Mouse (Mus musculus): ENCODE data around the gene Hpf1. TPM values are rescaled to one million over a fixed set of nuclear protein-coding genes. Genes with fewer than 3 reads are reported as not detected.

Gene Hpf1
- polyA plus RNA-seq, 1 experiment: 214 TPM

GRCm38 (mm10) chr8:60912554-60912953, 22.3 kb downstream of the Hpf1 start:
- TF ChIP-seq POLR2A (IDR thresholded peaks at IDR 0.05; ENCODE audit: borderline replicate concordance, control insufficient read depth, low read depth, low read length) (no peak), CTCF (IDR thresholded peaks at IDR 0.05; ENCODE audit: control insufficient read depth, insufficient read depth, low read length) (no peak)
- Histone ChIP-seq H3K4me3 (replicated peaks; ENCODE audit: control insufficient read depth, low read depth, low read length) (no peak overlapping the region), H3K27ac (ENCODE audit: control insufficient read depth, insufficient read depth, low read depth, low read length, poor library complexity) (no peak overlapping the region), H3K4me1 (ENCODE audit: control insufficient read depth, insufficient read depth, low read length) (no peaks in the 10 kb centered on the region)
- 92% methylated on average over 10 of the region's 10 CpGs for WGBS

- no peak overlapping the region for H3K4me3 ChIP-seq (replicated peaks; ENCODE audit: control insufficient read depth, low read depth, low read length)
- 81% methylated on average over 3 of the region's 3 CpGs for whole genome bisulfite sequencing
- H3K4me1 ChIP-seq (ENCODE audit: control insufficient read depth, insufficient read depth, low read length): no peaks in the 10 kb centered on the region
- H3K27ac ChIP-seq (ENCODE audit: control insufficient read depth, insufficient read depth, low read depth, low read length, poor library complexity): no peak overlapping the region
- TF ChIP-seq POLR2A (IDR thresholded peaks at IDR 0.05; ENCODE audit: borderline replicate concordance, control insufficient read depth, low read depth, low read length): no peak
- TF ChIP-seq CTCF (IDR thresholded peaks at IDR 0.05; ENCODE audit: control insufficient read depth, insufficient read depth, low read length): no peak
Observed at GRCm38 (mm10) chr8:60919069-60919468, 28.9 kb downstream of the Hpf1 start.

GRCm38 (mm10) chr8:60920176-60920575, 30.0 kb downstream of the Hpf1 start:
- 44% methylated on average over 4 of the region's 4 CpGs for whole genome bisulfite sequencing
- Histone ChIP-seq H3K27ac (ENCODE audit: control insufficient read depth, insufficient read depth, low read depth, low read length, poor library complexity) (no peak overlapping the region), H3K4me3 (replicated peaks; ENCODE audit: control insufficient read depth, low read depth, low read length) (no peak overlapping the region), H3K4me1 (ENCODE audit: control insufficient read depth, insufficient read depth, low read length) (no peaks in the 10 kb centered on the region)
- TF ChIP-seq POLR2A (IDR thresholded peaks at IDR 0.05; ENCODE audit: borderline replicate concordance, control insufficient read depth, low read depth, low read length): no peak
- no peak for TF ChIP-seq CTCF (IDR thresholded peaks at IDR 0.05; ENCODE audit: control insufficient read depth, insufficient read depth, low read length)

- TF ChIP-seq CTCF (IDR thresholded peaks at IDR 0.05; ENCODE audit: control insufficient read depth, insufficient read depth, low read length) (no peak), POLR2A (IDR thresholded peaks at IDR 0.05; ENCODE audit: borderline replicate concordance, control insufficient read depth, low read depth, low read length) (no peak)
- H3K4me3 ChIP-seq (replicated peaks; ENCODE audit: control insufficient read depth, low read depth, low read length): no peak overlapping the region
- H3K4me1 ChIP-seq (ENCODE audit: control insufficient read depth, insufficient read depth, low read length): no peaks in the 10 kb centered on the region
- no peak overlapping the region for H3K27ac ChIP-seq (ENCODE audit: control insufficient read depth, insufficient read depth, low read depth, low read length, poor library complexity)
Observed at GRCm38 (mm10) chr8:60933617-60934016, 43.4 kb downstream of the Hpf1 start.

GRCm38 (mm10) chr8:60938717-60939424, 48.7 kb downstream of the Hpf1 start:
- no peak for TF ChIP-seq CTCF (IDR thresholded peaks at IDR 0.05; ENCODE audit: control insufficient read depth, insufficient read depth, low read length)
- no peak for TF ChIP-seq POLR2A (IDR thresholded peaks at IDR 0.05; ENCODE audit: borderline replicate concordance, control insufficient read depth, low read depth, low read length)
- H3K4me1 ChIP-seq (ENCODE audit: control insufficient read depth, insufficient read depth, low read length): no peaks in the 10 kb centered on the region
- 64% methylated on average over 3 of the region's 3 CpGs for WGBS
- H3K27ac ChIP-seq (ENCODE audit: control insufficient read depth, insufficient read depth, low read depth, low read length, poor library complexity): no peak overlapping the region
- H3K4me3 ChIP-seq (replicated peaks; ENCODE audit: control insufficient read depth, low read depth, low read length): no peak overlapping the region

GRCm38 (mm10) chr8:60942867-60943266, 52.6 kb downstream of the Hpf1 start:
- WGBS: 95% methylated on average over 2 of the region's 2 CpGs
- Histone ChIP-seq H3K4me3 (replicated peaks; ENCODE audit: control insufficient read depth, low read depth, low read length) (no peak overlapping the region), H3K27ac (ENCODE audit: control insufficient read depth, insufficient read depth, low read depth, low read length, poor library complexity) (no peak overlapping the region), H3K4me1 (ENCODE audit: control insufficient read depth, insufficient read depth, low read length) (no peaks in the 10 kb centered on the region)
- TF ChIP-seq CTCF (IDR thresholded peaks at IDR 0.05; ENCODE audit: control insufficient read depth, insufficient read depth, low read length) (no peak), POLR2A (IDR thresholded peaks at IDR 0.05; ENCODE audit: borderline replicate concordance, control insufficient read depth, low read depth, low read length) (no peak)

GRCm38 (mm10) chr8:60947503-60947902, 57.3 kb downstream of the Hpf1 start:
- H3K4me1 ChIP-seq (ENCODE audit: control insufficient read depth, insufficient read depth, low read length): no peaks in the 10 kb centered on the region
- TF ChIP-seq POLR2A (IDR thresholded peaks at IDR 0.05; ENCODE audit: borderline replicate concordance, control insufficient read depth, low read depth, low read length) (no peak), CTCF (IDR thresholded peaks at IDR 0.05; ENCODE audit: control insufficient read depth, insufficient read depth, low read length) (no peak)
- H3K27ac ChIP-seq (ENCODE audit: control insufficient read depth, insufficient read depth, low read depth, low read length, poor library complexity): no peak overlapping the region
- H3K4me3 ChIP-seq (replicated peaks; ENCODE audit: control insufficient read depth, low read depth, low read length): no peak overlapping the region

- H3K27ac ChIP-seq (ENCODE audit: control insufficient read depth, insufficient read depth, low read depth, low read length, poor library complexity): no peak overlapping the region
- no peaks in the 10 kb centered on the region for H3K4me1 ChIP-seq (ENCODE audit: control insufficient read depth, insufficient read depth, low read length)
- TF ChIP-seq CTCF (IDR thresholded peaks at IDR 0.05; ENCODE audit: control insufficient read depth, insufficient read depth, low read length) (no peak), POLR2A (IDR thresholded peaks at IDR 0.05; ENCODE audit: borderline replicate concordance, control insufficient read depth, low read depth, low read length) (no peak)
- no peak overlapping the region for H3K4me3 ChIP-seq (replicated peaks; ENCODE audit: control insufficient read depth, low read depth, low read length)
- 62% methylated on average over 4 of the region's 4 CpGs for WGBS
Observed at GRCm38 (mm10) chr8:60949859-60950258, 59.6 kb downstream of the Hpf1 start.

GRCm38 (mm10) chr8:60951271-60951670, 61.1 kb downstream of the Hpf1 start:
- Histone ChIP-seq H3K4me3 (replicated peaks; ENCODE audit: control insufficient read depth, low read depth, low read length) (no peak overlapping the region), H3K4me1 (ENCODE audit: control insufficient read depth, insufficient read depth, low read length) (no peaks in the 10 kb centered on the region), H3K27ac (ENCODE audit: control insufficient read depth, insufficient read depth, low read depth, low read length, poor library complexity) (no peak overlapping the region)
- 86% methylated on average over 4 of the region's 4 CpGs for WGBS
- no peak for TF ChIP-seq POLR2A (IDR thresholded peaks at IDR 0.05; ENCODE audit: borderline replicate concordance, control insufficient read depth, low read depth, low read length)
- TF ChIP-seq CTCF (IDR thresholded peaks at IDR 0.05; ENCODE audit: control insufficient read depth, insufficient read depth, low read length): no peak

All from bone marrow, adult 2 months (tissue).